Mouse (Mus musculus) retina, postnatal 1 day (tissue): ENCODE data around the gene Me3.

Experiments used
- DNase-seq: peaks from one replicate; pipeline ENCODE4 v3.0.0-alpha.2; 2012

Gene Me3

DNA sequence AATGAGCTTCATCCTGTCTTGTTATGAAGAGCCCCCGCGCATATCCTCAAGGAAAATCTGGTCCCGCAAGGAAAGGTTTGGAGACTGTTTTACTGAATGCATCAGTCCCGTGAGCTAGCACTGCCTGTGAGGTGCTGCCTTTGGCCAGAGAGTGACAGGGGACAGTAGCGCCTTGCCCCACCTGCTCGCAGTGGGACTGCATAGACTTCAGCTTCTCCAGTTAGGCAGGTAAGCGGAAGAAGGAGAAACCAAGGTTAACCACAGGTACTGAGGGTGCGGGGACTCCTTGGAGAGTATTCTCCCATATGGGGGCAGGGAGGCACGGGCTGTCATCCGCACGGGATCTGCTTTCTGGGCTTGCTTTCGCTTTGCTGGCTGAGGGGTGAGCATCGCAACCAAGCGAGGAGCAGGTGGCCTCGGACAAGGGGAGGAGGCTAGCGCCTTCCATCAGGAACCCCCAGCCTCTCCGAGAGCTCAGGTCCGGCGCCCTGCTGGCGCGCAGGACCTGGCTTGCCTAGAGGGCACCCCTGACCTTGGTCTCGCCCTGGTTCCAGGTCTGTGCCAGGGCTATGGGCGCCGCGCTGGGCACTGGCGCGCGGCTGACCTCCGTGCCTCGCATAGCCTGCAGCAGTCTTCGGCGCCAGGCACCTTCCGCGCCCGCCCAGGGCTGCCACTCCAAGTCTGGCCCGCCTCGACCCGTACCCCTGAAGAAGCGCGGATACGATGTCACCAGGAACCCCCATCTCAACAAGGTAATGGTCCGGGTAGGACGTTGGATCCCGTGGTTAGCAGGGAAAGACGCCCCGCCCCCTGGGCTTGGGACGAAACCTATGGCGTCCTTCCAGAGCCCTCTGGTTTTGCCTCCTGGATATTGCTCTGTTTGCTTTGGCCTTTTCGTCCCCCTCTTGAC, at the start of gene Me3:
Me3 (plus strand) TSS at position 51 of the 910 bp plus-strand sequence.
- peak; percentile 77 for DNase-seq

DNA sequence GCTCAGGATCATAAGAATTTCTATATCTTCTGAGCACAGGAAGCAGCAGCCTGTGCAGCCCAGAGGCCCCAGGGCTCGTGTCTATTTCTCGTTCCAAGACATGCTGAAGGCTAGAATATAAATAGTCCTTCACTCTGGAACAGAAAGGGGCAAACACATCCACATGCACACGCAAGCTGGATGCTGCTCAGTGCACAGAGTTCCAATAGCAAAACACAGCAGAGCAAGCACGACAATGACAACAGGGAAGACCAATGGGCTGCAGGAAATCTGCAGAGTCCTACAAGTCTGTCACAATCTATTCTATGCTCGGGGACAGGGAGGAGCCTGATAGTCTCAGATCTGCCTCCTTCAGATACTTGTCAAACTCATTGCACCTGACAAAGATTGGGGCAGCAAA, 42.2 kb upstream of the Me3 start:
- no peak for DNase-seq

DNA sequence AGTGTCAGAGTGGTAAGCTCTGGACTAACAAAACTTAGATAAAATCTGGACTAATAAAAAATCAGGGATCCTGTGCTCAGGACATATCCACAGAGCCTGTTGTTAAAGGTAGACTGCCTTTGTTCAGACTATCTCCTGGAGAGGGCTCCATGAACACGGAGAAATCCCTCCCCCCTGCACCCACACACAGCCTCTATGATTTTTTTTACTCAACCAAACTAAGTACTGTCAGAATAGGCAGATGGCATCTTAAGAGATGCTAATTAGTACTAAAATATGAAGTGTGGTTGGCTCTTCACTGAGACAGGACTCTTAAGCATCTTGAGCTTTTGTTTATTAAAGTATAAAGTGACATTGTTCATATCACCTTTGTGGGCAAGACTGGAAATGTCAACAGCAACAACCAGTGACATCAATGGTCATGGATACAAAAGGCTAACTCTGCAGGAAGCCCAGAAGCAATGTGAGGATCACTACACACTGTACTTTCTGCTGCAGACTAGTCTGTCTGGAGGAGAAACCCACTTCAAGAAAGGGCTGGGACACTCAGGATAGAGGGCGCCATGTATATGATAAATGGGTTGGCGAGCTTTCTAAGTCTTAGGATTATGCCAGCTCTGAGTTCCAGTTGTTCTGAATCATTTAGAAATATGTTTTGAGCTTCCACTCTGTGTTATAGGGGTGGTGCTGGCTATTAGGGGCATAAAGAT, 41.5 kb upstream of the Me3 start:
- DNase-seq: no peak

DNA sequence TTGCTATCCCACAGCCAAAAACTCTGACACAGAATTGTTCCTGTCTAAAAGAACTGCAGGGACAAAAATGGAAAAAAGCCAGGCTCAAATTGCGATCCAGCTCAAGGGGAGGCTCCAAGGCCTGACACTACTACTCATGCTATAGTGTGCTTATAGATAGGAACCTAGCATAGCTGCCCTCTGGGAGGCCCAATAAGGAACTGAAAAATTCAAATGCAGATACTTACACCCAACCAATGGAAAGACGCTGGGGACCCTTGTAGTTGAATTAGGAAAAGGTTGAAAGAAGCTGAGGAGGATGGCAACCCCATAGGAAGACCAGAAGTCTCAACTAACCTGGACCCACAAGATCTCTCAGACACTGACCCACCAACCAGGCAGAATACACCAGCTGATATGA, 36.4 kb upstream of the Me3 start:
- no peak for DNase-seq

DNA sequence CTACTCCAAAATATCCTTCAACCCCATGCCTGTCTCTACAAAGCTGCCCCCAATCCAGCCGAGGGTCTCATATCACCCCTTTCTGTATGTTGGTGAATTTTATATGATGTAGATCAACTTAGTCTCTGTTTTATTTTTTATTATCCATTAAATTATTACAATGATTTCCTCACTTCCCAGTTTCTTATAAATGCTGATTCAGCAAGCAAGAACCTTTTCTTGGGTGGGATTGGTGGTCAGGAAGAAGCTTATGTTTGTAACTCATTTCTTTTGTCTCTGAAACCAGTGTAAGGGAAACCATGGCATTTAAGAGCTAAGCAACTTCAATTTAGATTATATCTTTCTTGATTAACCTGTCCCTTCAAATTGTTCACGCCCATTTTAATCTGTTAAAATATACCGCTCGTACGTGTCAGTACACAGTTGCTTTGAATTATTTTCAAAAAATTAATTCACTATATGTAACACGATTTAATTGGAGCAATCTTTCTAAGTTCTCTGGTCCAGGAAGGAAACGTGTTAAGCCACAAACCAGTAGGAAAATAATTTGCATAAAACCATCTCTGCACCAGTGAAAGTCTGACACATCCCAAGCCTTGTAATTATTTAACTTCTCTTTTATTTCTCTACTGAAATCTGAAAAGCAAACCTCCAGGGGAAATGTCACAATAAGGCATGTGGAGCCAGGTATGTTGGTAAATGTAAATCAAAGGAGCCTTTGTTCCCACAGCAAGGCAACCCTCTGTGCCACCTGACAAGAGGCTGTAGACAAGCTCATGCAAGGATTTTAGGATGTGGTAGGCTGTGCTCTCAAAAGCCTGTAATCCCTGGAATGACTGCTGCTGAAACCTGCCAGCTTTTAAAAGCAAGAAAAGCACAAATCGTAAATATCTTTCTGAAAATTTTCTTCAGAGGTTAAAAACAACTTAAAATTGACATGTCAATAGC, 26.3 kb upstream of the Me3 start:
- DNase-seq: no peak

DNA sequence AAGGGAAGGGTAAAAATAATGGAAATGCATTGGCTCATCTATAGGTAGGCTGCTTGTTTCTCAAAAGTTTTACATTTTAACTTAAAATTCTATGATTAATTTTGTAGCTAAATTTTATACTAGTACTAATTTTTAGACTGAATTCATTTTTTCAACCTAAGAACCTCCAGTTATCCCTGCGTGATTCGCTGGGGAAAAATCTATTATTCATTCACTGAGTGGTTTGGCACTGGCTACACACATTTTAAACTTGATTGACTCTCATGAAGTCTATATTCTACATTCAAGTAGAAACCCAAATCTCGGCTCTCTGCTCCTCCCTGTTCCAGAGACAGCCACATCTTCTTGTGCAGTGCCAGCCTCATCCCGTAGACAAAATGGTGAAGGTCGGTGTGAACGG, 24.9 kb upstream of the Me3 start:
- no peak for DNase-seq

DNA sequence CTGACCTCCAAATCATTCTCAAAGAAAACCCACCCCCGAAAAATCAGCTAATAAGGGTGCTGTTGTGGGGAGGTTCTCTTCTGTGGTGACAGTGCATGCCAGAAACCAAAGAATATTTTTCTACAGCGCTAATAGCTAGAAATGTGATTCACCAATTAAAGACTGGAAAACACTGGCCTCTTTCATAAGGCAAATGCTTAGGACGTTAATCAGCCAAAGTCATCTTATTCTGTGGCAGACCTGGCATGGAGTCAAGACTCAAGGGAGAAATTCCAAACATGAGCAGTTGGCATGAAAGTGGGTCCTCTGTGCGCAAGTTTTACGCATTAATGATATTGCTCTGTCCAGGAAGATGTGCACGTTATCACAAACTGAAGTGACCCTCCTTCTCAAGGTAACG, 21.0 kb upstream of the Me3 start:
- DNase-seq: peak; percentile 38

DNA sequence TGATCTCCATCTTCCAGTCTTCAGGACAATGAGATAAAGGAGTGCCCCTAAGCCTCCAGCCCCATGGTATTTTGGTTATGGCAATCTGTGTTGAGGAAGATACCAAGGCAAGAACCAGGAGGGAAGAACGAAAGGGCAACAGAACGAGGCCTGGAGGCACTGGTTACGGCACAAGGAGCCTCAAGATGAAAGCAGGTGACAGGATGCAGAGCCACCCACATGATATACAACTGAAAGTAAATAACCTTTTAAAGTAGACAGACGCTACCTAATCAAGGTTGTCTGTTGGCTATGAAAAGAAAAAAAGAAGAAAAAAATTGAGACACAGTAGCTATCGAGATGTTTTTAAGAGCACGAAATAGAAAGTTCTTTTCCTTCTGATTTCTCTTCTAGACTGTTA, 16.0 kb upstream of the Me3 start:
- no peak for DNase-seq

DNA sequence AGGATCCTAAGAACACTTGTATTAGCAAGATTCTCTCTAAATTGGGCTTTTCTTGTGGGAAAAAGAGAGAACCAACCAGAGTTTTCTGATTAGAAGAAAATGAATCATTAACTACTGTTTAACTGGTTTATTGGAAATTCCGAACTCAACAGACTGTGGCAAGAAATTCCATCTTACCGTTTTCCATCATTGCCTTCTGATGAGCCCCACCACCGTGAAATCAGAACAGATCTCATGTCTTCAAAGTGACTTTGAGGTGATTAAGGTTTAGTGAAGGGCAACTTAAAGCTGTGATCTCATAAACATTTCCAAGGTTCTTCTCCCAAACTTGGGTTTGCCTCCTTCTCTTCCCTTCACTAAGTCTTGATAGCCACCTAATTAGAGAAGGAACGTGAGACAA, 8.9 kb upstream of the Me3 start:
- no peak for DNase-seq

DNA sequence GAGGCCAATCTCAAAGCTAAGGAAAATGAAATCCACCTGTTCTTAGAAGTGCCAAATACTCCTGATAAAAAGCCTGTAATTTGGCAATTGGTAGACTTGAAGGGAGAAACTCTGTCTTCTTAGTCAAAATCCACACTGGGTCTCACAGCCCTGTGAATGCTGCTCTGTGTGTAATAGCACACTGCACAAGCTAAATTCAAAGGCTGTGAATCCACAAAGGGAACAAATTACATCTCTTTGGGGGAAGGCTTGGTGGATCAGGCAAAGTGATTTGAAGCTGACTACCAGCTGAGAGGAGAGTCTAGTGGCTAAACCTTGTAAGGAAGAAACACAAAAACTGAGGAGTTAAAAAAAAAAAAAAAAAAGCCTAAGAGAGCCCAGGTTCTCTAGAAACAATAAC, 4.8 kb upstream of the Me3 start:
- DNase-seq: no peak

DNA sequence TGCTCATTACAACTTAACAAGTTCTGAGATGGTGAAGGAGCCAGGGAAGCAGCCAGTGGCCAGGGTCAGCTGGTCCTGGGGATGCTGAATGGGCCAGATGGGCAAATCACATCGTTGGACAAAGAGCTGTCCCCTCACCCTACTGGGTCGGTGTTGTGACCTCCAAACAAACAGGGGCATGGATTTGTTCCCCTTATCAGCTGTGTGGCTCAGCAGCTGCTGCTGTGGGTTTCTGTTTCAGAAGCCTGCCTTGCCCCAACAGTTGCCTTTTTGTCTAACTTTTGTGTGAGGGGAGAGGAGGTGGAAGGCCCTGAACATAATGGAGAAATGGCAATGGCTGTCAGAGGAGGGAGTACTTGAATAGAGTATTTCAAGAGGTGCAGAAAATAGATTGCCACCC, 4.2 kb upstream of the Me3 start:
- peak; percentile 51 for DNase-seq

DNA sequence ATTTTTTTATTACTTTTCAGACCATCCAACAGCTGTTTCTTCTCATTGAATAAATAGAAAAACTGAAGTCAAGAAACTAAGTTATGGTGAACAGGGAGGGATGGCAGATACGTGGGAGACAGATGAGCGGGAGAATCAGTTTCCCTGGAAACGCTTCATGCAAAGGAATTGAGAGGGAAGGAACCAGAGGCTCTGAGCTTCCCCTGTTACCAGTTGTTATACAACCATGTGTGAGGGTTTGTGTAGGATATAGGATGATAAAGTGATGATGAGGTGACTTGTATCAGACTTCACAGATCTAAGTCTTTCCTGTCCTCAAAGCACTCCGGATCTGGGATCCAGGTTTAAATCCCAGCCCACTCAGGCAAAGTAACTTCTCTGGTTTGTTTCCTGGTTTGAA, 3.2 kb upstream of the Me3 start:
- no peak for DNase-seq

DNA sequence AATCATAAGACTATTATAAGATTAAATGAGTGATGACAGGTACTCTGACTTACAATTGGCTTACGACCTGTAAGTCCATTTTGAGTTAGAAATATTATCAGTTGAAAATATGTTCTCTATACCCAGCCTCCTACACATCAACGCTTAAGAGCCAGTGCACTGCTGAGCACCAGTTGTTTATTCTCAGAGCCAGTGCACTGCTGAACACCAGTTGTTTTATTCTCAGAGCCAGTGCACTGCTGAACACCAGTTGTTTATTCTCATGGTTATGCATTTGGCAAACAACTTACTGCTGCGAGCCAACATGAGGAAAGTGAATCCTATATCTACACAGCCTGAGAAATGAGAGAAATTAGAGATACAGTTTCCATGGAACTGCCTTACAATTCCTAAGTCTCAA, 2.3 kb upstream of the Me3 start:
- no peak for DNase-seq

DNA sequence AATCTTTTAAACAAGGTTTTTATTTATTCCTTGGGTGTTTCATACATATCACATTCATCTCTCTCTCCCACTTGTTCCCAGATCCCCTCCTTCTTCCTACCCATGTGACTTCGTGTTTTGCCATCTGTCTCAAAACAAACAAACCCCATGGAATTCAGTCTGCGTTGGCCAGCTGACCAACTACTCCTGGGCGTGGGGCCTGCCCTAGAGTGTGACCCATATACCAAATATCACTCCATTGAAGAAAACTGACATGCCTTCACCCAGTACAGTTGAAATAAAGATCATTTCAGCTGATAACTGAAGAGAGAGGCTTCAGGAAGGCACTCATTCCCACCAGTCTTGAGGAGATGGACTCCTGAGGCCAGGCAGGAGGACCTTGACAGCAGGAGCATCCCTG, 1.4 kb upstream of the Me3 start:
- DNase-seq: no peak

DNA sequence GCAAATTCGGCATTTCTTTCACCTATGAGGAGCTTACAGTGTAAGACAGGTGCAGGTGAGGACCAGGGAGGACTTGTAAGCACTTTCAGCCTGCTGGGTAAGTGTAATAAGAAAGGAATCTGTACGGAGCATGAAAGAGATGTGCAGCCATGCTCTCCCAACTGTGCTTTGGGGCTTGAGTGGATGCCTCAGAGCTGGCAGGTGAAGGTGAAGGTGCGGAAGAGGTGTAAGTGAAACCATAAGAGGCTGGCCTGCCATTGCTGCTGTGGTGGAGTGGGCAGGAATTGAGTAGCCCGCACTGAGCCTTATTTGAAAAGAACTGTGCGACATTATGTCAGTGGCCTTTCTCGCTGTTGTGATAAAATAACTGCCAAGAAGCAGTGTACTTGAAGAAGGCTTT, 8.3 kb downstream of the Me3 start:
- no peak for DNase-seq

DNA sequence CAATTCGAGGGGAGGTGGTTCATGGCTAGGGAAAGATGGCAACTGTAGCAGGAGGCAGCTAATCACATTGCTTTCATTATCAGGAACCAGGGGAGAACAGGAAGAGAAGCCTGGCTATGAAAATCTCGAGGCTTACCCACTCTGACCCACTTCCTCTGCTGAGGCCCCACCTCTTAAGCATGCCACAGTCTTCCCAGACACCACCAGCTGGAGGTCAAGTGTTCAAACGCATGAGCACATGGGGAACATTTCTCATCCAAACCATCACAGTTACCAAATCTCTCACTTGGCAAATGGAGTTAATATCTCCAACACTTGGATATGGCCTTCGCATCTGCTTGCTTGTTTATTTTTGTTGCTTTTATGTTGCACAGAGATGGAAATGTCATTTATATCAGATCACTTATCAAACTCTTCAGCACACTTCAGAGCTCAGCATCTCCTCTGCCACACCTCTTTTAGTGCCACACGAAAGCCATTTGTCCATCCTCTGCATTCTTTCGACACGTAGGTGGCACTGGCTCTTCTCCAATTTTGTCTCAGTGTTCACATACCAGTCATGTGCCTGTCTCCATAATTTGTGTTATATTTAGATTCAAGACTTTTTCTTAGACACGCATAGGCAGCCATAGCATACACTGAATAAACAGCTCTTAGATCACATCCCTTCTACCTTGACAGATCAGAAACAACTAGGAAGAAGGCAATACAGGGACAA, 8.9 kb downstream of the Me3 start:
- DNase-seq: no peak

DNA sequence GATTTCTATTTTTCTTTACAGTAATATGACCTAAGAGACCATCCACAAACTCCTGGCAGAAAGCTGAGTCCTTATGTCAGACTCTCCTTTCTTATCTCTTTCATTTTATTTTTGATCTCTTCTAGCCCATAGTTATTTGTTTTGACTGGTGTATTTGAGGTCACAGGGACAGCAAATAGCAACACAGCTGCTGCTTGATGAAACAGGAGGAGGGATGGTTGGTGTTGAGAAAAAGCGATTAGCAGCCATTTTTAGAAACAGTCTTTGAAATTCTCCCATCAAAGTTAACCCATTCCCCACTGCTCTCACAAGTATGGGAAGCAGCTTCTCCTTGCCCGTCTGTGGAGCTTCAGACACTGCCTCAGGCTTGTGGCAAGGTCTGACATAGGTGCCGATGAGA, 12.8 kb downstream of the Me3 start:
- no peak for DNase-seq

DNA sequence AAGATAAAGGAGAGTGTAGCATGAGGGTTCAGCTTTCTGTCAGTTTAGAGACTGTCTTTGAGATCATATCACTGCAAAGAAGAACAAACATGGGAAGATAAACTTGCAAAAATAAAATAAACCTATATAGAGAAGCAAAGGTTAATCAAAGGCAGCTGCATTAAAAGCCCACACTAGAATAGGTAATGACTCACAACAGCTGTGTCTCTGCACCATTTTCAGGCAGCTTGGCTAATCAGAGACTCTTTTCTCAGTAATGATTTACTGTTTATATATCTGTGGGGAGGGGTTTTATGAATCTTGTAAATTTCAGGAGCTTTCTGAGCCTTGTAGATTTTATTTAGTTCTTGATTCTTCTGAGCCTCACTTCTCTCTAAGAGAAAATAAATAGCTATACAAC, 15.7 kb downstream of the Me3 start:
- no peak for DNase-seq

DNA sequence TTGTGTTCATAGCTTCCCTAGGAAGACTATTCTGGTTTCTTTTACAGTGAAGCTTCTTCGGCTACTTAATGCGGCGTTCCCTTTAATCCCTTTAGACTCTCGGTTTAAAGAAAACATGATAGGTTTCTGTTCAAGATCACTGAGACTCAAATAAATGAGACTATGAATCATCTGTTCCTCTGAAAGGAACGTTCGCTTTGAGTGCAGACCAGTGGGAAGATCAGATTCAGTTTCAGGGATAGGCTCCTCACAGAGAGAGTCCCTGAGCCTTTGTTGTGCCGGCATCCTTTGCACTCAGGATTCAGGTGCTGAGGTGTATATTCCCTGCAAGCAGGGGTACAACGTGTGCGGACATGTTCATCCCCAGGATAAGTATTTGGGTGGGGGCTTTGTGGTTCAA, 25.0 kb downstream of the Me3 start:
- no peak for DNase-seq

DNA sequence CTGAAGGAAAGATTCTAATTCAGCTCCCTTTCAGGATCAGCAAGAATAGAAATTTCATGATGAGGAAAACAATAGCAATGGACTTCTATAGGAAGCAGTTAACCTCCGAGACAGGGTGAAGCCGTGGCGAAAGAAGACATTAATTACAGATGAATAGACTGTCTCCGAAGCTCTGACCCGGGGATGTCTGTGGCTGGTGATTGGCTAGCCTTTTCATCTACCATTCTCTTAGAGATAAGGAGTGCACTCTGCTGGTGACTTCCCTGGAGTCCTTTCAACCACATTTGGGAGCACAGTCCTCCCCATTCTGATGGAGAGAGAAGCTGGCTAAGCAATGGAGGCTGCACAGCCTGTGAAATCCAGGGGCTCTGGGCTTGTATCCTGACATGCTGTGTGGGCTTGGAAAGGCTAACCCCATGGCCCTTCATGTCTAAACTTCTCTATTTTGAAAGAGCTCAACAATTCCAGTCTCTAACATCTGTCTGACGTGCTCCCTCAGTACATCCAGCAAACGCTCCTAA, 25.6 kb downstream of the Me3 start:
- DNase-seq: peak; percentile 28

DNA sequence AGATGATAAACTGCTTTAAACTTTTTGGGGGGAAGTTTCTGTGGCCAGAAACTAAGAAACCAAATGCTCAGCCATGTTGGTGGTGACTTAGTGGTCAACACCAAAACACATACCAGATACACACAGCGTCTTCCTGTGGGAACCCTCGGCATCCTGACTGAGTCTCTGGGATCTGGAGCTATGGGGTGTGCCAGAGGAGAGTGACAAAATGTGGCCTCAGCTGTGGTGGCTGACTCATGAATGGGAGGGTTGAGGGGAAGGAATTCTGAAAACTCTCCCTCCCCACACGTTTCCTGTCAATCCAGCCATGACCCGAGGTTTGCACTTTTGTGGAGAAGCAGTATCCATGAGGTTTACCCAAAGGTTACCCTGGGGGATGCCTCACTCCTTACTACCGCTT, 32.0 kb downstream of the Me3 start:
- no peak for DNase-seq

DNA sequence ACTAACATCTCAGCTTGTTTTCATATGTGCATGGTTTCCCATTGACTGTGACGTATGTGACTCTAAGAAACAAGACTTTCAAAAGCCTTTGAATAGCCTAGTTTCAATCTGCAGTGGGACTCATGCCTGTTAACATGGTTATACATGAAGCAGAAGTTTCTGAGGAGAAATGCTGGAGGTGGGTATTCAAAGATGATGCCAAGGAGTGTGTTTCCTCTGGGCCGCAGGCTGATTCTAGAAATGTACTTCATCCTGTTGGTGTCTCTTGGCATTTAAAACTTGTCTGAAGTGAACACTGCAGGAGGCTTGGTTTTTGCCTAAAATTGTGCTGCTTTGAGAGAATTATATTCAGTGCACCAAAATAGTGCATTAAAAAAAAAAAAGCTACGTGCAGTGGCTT, 34.2 kb downstream of the Me3 start:
- DNase-seq: no peak
